Comparison of ENCODE assay signal across 25 mouse cellular contexts in the genomic region with DNA sequence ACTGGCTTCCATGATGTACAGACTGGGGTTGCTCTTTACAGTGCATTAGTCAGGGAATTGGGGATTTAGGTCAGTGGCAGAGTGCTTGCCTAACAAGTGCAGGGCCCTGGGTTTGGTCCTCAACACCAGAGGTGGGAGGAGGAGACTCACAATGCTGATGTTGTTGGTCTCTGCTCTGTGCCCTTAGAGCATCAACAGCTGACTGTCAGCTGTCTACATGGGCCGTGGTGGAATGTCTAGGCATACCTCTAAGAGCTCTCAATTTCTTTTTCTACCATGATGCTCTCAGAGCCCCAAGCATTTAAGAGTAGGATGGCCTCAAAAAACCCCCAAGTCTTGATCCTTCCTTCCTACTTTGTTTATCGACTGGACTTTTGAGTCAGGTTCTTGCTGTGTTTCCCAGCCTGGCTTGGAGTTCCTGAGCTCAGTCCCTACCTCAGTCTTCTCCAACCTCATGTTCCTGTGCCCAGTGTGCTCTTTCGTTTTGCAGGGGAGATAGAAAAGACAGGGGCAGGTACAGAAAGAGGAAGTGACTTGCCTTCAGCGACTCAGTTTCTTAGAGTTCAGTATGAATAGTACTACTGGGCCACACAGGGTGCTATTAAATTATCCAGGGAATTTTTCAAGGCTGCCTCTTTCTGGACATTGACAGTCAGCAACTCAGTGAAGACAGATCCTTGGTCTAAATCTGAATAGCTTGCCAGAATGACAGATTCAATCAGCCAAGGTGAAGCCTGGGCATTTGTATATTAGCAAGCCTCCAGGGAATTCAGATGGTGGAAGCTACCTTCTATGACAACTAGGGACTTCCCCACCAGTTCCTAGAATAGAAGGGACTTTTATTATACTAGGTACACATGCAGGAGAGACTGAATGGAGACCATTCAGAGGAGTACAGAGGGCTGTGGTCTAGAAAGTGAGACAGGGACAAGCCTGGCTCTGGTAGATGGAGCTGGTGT. TPM values are rescaled to one million over a fixed set of nuclear protein-coding genes. Genes with fewer than 3 reads are reported as not detected.
A peak's percentile ranks its signal among the peaks of the same experiment; 100 is the strongest.
DNase-seq lines count a peak whose midpoint lies in the region; ATAC-seq lines count a peak whose summit lies in the region.
"Had no signal": no experiment of that assay in that cellular context is flagged by ENCODE, and none has a peak within 500 bp of the region (broad histone marks: within the 10 kb centered on the region; RNA-seq: fewer than 3 reads in every experiment).

No protein-coding gene starts in this region.

- 0 out of 2 replicates have a peak, but pooled peaks have one; percentile 20 for ATAC-seq in heart, embryonic 14.5 days (ENCODE audit: insufficient number of reproducible peaks, insufficient read depth, low FRiP score, low read depth)
- peak; percentile 79 for ATAC-seq in CD4-positive, CD25-positive, alpha-beta regulatory T cell, adult 4 months
- ATAC-seq in granulocyte monocyte progenitor cell, adult 5-6 weeks (replicated peaks; ENCODE audit: poor library complexity, severe bottlenecking): peak; percentile 75
- ATAC-seq in neutrophil, adult 5-6 weeks (ENCODE audit: extremely low read depth, insufficient number of reproducible peaks, low FRiP score, poor library complexity, severe bottlenecking): peak; percentile 65
- ATAC-seq: forebrain, embryonic 15.5 days; lung, postnatal 0 days; midbrain, embryonic 15.5 days had no signal

- no peak overlapping the region for H3K27ac ChIP-seq in heart, embryonic 14.5 days (replicated peaks in 1 of 2; ENCODE audit: control insufficient read depth in 1 of 2, insufficient read depth in 1 of 2, low read depth in 2 of 2, low read length in 2 of 2)
- H3K27ac ChIP-seq: embryonic facial prominence, embryonic 12.5 days; forebrain, embryonic 15.5 days; gastrocnemius, adult 2 months; hindbrain, embryonic 15.5 days; kidney, postnatal 0 days; layer of hippocampus, adult 2 months; left cerebral cortex, adult 2 months; liver, embryonic 14.5 days; midbrain, embryonic 15.5 days; neural tube, embryonic 12.5 days; stomach, embryonic 15.5 days had no signal

- no peak overlapping the region for H3K4me2 ChIP-seq in heart, embryonic 14.5 days (ENCODE audit: low read length)
- H3K4me2 ChIP-seq: embryonic facial prominence, embryonic 12.5 days; forebrain, embryonic 15.5 days; hindbrain, embryonic 15.5 days; midbrain, embryonic 15.5 days; neural tube, embryonic 12.5 days; stomach, embryonic 15.5 days had no signal

- H3K9ac ChIP-seq in heart, embryonic 14.5 days (ENCODE audit: low read length): no peak overlapping the region
- H3K9ac ChIP-seq: embryonic facial prominence, embryonic 12.5 days; forebrain, embryonic 15.5 days; hindbrain, embryonic 15.5 days; liver, embryonic 14.5 days; midbrain, embryonic 15.5 days; neural tube, embryonic 12.5 days; stomach, embryonic 15.5 days had no signal

- no peaks in the 10 kb centered on the region for H3K27me3 ChIP-seq in heart, embryonic 14.5 days (ENCODE audit: control insufficient read depth, insufficient read depth, low read length)
- H3K27me3 ChIP-seq: embryonic facial prominence, embryonic 12.5 days; forebrain, embryonic 15.5 days; hindbrain, embryonic 15.5 days; megakaryocyte, embryonic 14.5 days; midbrain, embryonic 15.5 days; neural tube, embryonic 12.5 days; stomach, embryonic 15.5 days had no signal

- 66% methylated on average over 4 of the region's 4 CpGs for WGBS in heart, embryonic 14.5 days

- H3K36me3 ChIP-seq in heart, embryonic 14.5 days (ENCODE audit: control insufficient read depth, insufficient read depth, low read length): peaks cover 21% of the 10 kb centered on the region
- H3K36me3 ChIP-seq: embryonic facial prominence, embryonic 12.5 days; forebrain, embryonic 15.5 days; hindbrain, embryonic 15.5 days; midbrain, embryonic 15.5 days; neural tube, embryonic 12.5 days; stomach, embryonic 15.5 days had no signal

- DNase-seq in heart, adult 18-20 months: no peak
- DNase-seq in neural tube, embryonic 10.5 days (ENCODE audit: extremely low spot score, low spot score): no peak
- DNase-seq in layer of hippocampus, postnatal 10 days (ENCODE audit: low spot score in 2 of 2): no peak
- no peak for DNase-seq in adrenal gland, postnatal 36 days
- DNase-seq: adrenal gland, adult 8-10 months; cerebellum, adult 11-12 months; gastrocnemius, adult 2 months; kidney, adult 11 months; thymus, adult 2 months had no signal

- H3K4me3 ChIP-seq in heart, embryonic 14.5 days (ENCODE audit: control insufficient read depth in 1 of 2, insufficient read depth in 1 of 2, low read depth in 1 of 2, low read length in 2 of 2): no peak overlapping the region
- H3K4me3 ChIP-seq: embryonic facial prominence, embryonic 12.5 days; forebrain, embryonic 15.5 days; gastrocnemius, adult 2 months; hindbrain, embryonic 15.5 days; layer of hippocampus, adult 2 months; left cerebral cortex, adult 2 months; megakaryocyte, embryonic 14.5 days; midbrain, embryonic 15.5 days; neural tube, embryonic 12.5 days; stomach, embryonic 15.5 days had no signal

- no peaks in the 10 kb centered on the region for H3K9me3 ChIP-seq in heart, embryonic 14.5 days (ENCODE audit: control insufficient read depth, low read length)
- H3K9me3 ChIP-seq: embryonic facial prominence, embryonic 12.5 days; forebrain, embryonic 15.5 days; hindbrain, embryonic 15.5 days; megakaryocyte, embryonic 14.5 days; midbrain, embryonic 15.5 days; neural tube, embryonic 12.5 days; stomach, embryonic 15.5 days had no signal

- H3K4me1 ChIP-seq in heart, embryonic 14.5 days (ENCODE audit: control insufficient read depth in 2 of 2, insufficient read depth in 2 of 2, low read length in 2 of 2): no peaks in the 10 kb centered on the region
- H3K4me1 ChIP-seq: embryonic facial prominence, embryonic 12.5 days; forebrain, embryonic 15.5 days; hindbrain, embryonic 15.5 days; neural tube, embryonic 12.5 days had no signal

RNA-seq across cellular contexts. Expression of a gene that starts 22.3 kb away (rescaled TPM):
- polyA plus RNA-seq in heart, embryonic 14.5 days (2014; fragmentation: Nextera tagmentation; extraction: Ambion mirVana): 39.6 and 45.6 TPM in 2 replicates
- total RNA-seq in heart, adult 18-20 months (2021): 10 to 100 TPM; 20.3 to 31.3 TPM
- polyA plus RNA-seq in CD4-positive, CD25-positive, alpha-beta regulatory T cell, adult 4 months (2017; shearing (Covaris generic)): 100 to 1,000 TPM; 447 to 643 TPM
- 267 and 284 TPM in 2 replicates for total RNA-seq in granulocyte monocyte progenitor cell, adult 5-6 weeks (2014; fragmentation: Nextera tagmentation)
- total RNA-seq in granulocyte monocyte progenitor cell, adult 5-6 weeks (2017): 437 and 499 TPM in 2 replicates
- total RNA-seq in neutrophil, adult 5-6 weeks (2017): 162 and 168 TPM in 2 replicates
- total RNA-seq in layer of hippocampus, postnatal 10 days (2021): 100 to 1,000 TPM; 110 to 118 TPM
- total RNA-seq in adrenal gland, postnatal 36 days (2021): 100 to 1,000 TPM in 1 of 2 experiments, 10 to 100 TPM in 1; 83.2 to 121 TPM

Comparison
In these comparisons a context has a peak if more than half of its experiments do, and no peak if none do; other contexts are left out.
1. ATAC-seq: peak in every context shown above with its lines; median percentile 79 in CD4-positive, CD25-positive, alpha-beta regulatory T cell, adult 4 months; 75 in granulocyte monocyte progenitor cell, adult 5-6 weeks; 65 in neutrophil, adult 5-6 weeks; 20 in heart, embryonic 14.5 days.